Mouse (Mus musculus) kidney, embryonic 16.5 days (tissue): ENCODE measurements around the gene Mapk3. TPM values are rescaled to one million over a fixed set of nuclear protein-coding genes. Genes with fewer than 3 reads are reported as not detected.

Experiments
- ATAC-seq: fragments of 200-750 bp; cut with Nextera tagmentation; 2 replicates; pipeline ENCODE4 v1.8.0; 2017; ENCODE audit warnings: moderate TSS enrichment; ENCODE audit not compliant: low FRiP score, low TSS enrichment
- H3K27ac ChIP-seq: fragments of 300-500 bp; sonication (generic); 2 replicates; pipeline ENCODE4 v1.5.1; 2014; ENCODE audit warnings: low read length
- H3K27me3 ChIP-seq: fragments of 300-500 bp; sonication (generic); 2 replicates; pipeline ENCODE4 v1.6.1; 2014; ENCODE audit warnings: low read length, control low read depth, mixed read lengths; ENCODE audit not compliant: insufficient read depth
- H3K36me3 ChIP-seq: fragments of 300-500 bp; sonication (generic); 2 replicates; pipeline ENCODE4 v1.6.1; 2014; ENCODE audit warnings: low read length, control low read depth, mixed read lengths; ENCODE audit not compliant: insufficient read depth
- H3K4me1 ChIP-seq: fragments of 300-500 bp; sonication (generic); 2 replicates; pipeline ENCODE4 v1.6.1; 2014; ENCODE audit warnings: low read length, control low read depth, mixed read lengths; ENCODE audit not compliant: insufficient read depth
- H3K4me2 ChIP-seq: fragments of 300-500 bp; sonication (generic); replicated peaks from 2 replicates; pipeline ENCODE4 v1.6.1; 2014; ENCODE audit warnings: low read depth, low read length
- H3K4me3 ChIP-seq: fragments of 300-500 bp; sonication (generic); 2 replicates; pipeline ENCODE4 v1.5.1; 2014; ENCODE audit warnings: mild to moderate bottlenecking, low read length
- H3K9ac ChIP-seq: fragments of 300-500 bp; sonication (generic); replicated peaks from 2 replicates; pipeline ENCODE4 v1.6.1; 2014; ENCODE audit warnings: low read length
- H3K9me3 ChIP-seq: fragments of 300-500 bp; sonication (generic); 2 replicates; pipeline ENCODE4 v1.6.1; 2016; ENCODE audit warnings: low read length, control low read depth
- WGBS: fragments of 180-500 bp; shearing (Covaris S2); extraction: QIAGEN DNeasy Blood & Tissue Kit; methylation state at CpG from one replicate; pipeline ENCODE4 v1.1.7; 2014; 5-methylcytosine and 5-hydroxymethylcytosine counted together
- polyA plus RNA-seq: library from polyadenylated mRNA; unstranded; fragments of >200 nt; fragmentation: Nextera tagmentation; extraction: Ambion mirVana; gene quantifications from 2 replicates; pipeline ENCODE4 v1.2.1, GENCODE M21; 2015

The Mapk3 gene
- polyA plus RNA-seq, 1 experiment from 2014 or later, result 79.5 TPM

- Histone ChIP-seq H3K27ac (peak overlapping the region; percentile 56), H3K9ac (peak overlapping the region; percentile 66), H3K27me3 (no peaks in the 10 kb centered on the region), H3K9me3 (no peaks in the 10 kb centered on the region), H3K4me1 (peaks cover 43% of the 10 kb centered on the region), H3K4me3 (peak overlapping the region; percentile 42), H3K36me3 (peaks cover 19% of the 10 kb centered on the region), H3K4me2 (peak overlapping the region; percentile 84)
- under 1% methylated on average over 21 of the region's 21 CpGs for WGBS
- ATAC-seq, result peak; percentile 73
Measured at GRCm38 (mm10) chr7:126779983-126780970, 20.9 kb downstream of the Mapk3 start.

GRCm38 (mm10) chr7:126780971-126781635 is 21.7 kb downstream of the Mapk3 start, which contains the start of gene Tbx6:
Tbx6 (plus strand) TSS chr7:126781483.
- peak within 1 kb of the TSS; percentile 84 for H3K4me2 ChIP-seq
- peaks cover 27% of the 10 kb centered on the region for H3K36me3 ChIP-seq
- H3K9ac ChIP-seq, result peak within 1 kb of the TSS; percentile 66
- H3K4me1 ChIP-seq, result peaks cover 38% of the 10 kb centered on the region
- H3K27ac ChIP-seq, result peak within 1 kb of the TSS; percentile 56
- ATAC-seq, result 0 out of 2 replicates have a peak, but pooled peaks have one; percentile 5
- H3K4me3 ChIP-seq, result peak within 1 kb of the TSS; percentile 42
- H3K27me3 ChIP-seq, result no peaks in the 10 kb centered on the region
- WGBS, result 3% methylated on average over 22 of the region's 22 CpGs
- H3K9me3 ChIP-seq, result no peaks in the 10 kb centered on the region

GRCm38 (mm10) chr7:126781661-126782370 is 22.4 kb downstream of the Mapk3 start:
- Histone ChIP-seq H3K27ac (no peak overlapping the region), H3K9ac (no peak overlapping the region), H3K9me3 (no peaks in the 10 kb centered on the region), H3K4me1 (peaks cover 33% of the 10 kb centered on the region), H3K27me3 (no peaks in the 10 kb centered on the region), H3K36me3 (peaks cover 34% of the 10 kb centered on the region), H3K4me2 (no peak overlapping the region), H3K4me3 (no peak overlapping the region)
- ATAC-seq, result no peak
- WGBS, result 30% methylated on average over 11 of the region's 11 CpGs

DNA sequence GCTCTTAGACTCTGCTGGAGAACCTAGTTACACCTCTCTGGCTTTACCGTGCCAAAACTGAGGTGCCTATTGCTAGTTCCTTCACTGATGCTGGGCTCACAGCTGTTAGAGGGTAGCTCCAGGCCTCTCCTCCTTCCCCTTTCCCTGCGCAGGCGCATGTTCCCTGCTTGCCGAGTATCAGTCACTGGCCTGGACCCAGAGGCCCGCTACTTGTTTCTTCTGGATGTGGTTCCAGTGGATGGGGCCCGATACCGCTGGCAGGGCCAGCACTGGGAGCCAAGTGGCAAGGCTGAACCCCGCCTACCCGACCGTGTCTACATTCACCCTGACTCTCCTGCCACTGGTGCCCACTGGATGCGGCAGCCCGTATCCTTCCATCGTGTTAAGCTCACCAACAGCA is 23.3 kb downstream of the Mapk3 start:
- Histone ChIP-seq H3K27me3 (no peaks in the 10 kb centered on the region), H3K9me3 (no peaks in the 10 kb centered on the region), H3K4me1 (peaks cover 26% of the 10 kb centered on the region), H3K9ac (no peak overlapping the region), H3K4me2 (no peak overlapping the region), H3K36me3 (peaks cover 42% of the 10 kb centered on the region), H3K27ac (no peak overlapping the region), H3K4me3 (no peak overlapping the region)
- ATAC-seq, result no peak
- 70% methylated on average over 13 of the region's 13 CpGs for WGBS

DNA sequence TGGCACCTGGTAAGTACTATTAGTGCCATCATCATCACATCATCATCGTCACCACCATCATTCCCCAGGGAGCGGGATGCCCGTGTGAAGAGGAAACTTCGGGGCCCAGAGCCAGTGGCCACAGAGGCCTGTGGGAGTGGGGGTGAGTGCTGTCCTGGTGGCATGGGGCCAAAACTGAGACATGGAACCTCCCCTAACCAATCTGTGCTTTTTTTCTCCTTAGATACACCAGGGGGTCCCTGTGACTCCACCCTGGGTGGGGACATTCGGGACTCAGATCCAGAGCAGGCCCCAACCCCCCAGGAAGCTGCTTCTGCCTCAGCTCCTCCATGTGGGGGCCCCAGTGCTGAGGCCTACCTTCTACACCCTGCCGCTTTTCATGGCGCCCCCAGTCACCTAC is 25.1 kb downstream of the Mapk3 start:
- no peak overlapping the region for H3K9ac ChIP-seq
- no peaks in the 10 kb centered on the region for H3K27me3 ChIP-seq
- H3K9me3 ChIP-seq, result no peaks in the 10 kb centered on the region
- H3K4me2 ChIP-seq, result no peak overlapping the region
- no peak for ATAC-seq
- no peak overlapping the region for H3K4me3 ChIP-seq
- H3K4me1 ChIP-seq, result peaks cover 19% of the 10 kb centered on the region
- WGBS, result 55% methylated on average over 7 of the region's 7 CpGs
- peaks cover 57% of the 10 kb centered on the region for H3K36me3 ChIP-seq
- no peak overlapping the region for H3K27ac ChIP-seq

DNA sequence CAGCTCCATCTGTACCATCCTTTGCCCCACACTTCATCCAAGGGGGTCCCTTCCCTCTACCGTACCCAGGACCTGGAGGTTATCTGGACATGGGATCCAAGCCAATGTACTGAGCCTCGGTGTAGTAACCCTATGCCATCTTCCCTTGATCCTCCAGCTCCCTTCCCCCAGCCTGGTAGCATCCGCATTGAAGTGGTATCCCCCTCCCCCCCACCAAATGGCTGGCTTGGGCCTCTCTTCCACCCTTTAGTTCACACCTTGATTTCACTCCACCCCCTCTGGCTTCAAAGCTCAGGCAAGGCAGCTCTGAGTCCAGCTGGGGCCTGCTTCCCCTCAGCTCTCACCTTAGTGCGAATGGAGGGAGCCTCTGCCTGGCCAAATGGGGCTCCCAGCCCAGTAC is 25.7 kb downstream of the Mapk3 start:
- H3K27me3 ChIP-seq, result no peaks in the 10 kb centered on the region
- 50% methylated on average over 4 of the region's 4 CpGs for WGBS
- H3K4me1 ChIP-seq, result peaks cover 13% of the 10 kb centered on the region
- no peak overlapping the region for H3K27ac ChIP-seq
- no peaks in the 10 kb centered on the region for H3K9me3 ChIP-seq
- no peak overlapping the region for H3K4me2 ChIP-seq
- H3K36me3 ChIP-seq, result peaks cover 63% of the 10 kb centered on the region
- H3K4me3 ChIP-seq, result no peak overlapping the region
- no peak for ATAC-seq
- no peak overlapping the region for H3K9ac ChIP-seq

DNA sequence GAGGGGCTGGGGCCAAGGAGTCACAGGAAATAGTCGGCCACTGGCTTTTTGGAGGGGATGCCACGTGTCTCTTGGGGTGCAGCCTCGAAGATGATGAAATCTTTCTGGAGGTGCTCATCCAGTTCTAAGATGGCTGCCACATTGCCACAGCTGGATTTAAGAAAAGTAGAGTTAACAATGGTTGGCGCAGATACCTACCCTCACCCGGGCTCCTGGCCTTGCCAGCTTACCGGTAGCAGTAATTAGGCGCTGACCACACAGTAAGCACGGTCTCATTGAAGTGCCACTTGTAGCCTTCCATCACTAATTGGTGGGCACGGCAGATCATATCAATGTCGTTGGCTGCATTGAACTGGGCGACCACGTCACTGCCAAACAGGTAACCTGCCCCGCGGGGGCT is 26.7 kb downstream of the Mapk3 start:
- no peak for ATAC-seq
- Histone ChIP-seq H3K27me3 (no peaks in the 10 kb centered on the region), H3K27ac (no peak overlapping the region), H3K9ac (no peak overlapping the region), H3K36me3 (peaks cover 65% of the 10 kb centered on the region), H3K4me1 (peaks cover 14% of the 10 kb centered on the region), H3K9me3 (no peaks in the 10 kb centered on the region), H3K4me2 (no peak overlapping the region), H3K4me3 (no peak overlapping the region)
- WGBS, result 82% methylated on average over 14 of the region's 14 CpGs

DNA sequence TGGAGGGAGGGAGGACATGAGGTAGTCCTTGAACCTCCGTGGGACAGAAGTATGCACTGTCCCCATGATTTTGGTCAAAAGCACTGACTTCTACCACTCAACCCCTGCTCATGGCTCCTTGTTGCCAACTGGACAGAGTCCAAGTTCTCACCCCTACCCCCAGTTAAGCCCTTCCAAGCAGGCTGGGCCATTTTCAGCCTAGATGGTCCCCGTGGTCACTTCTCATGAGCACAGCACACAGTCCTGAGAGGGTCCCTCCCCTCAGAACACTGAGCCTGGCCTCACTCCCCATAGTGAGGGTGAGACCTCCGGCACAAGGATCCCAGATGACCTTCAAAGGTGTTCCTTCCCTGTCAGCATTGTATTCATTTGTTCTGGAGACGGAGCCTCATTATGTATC is 29.7 kb downstream of the Mapk3 start:
- peaks cover 15% of the 10 kb centered on the region for H3K4me1 ChIP-seq
- no peak overlapping the region for H3K4me3 ChIP-seq
- WGBS, result 92% methylated on average over 4 of the region's 4 CpGs
- H3K9me3 ChIP-seq, result no peaks in the 10 kb centered on the region
- H3K9ac ChIP-seq, result no peak overlapping the region
- peaks cover 63% of the 10 kb centered on the region for H3K36me3 ChIP-seq
- no peak overlapping the region for H3K4me2 ChIP-seq
- no peak overlapping the region for H3K27ac ChIP-seq
- H3K27me3 ChIP-seq, result no peaks in the 10 kb centered on the region
- no peak for ATAC-seq

DNA sequence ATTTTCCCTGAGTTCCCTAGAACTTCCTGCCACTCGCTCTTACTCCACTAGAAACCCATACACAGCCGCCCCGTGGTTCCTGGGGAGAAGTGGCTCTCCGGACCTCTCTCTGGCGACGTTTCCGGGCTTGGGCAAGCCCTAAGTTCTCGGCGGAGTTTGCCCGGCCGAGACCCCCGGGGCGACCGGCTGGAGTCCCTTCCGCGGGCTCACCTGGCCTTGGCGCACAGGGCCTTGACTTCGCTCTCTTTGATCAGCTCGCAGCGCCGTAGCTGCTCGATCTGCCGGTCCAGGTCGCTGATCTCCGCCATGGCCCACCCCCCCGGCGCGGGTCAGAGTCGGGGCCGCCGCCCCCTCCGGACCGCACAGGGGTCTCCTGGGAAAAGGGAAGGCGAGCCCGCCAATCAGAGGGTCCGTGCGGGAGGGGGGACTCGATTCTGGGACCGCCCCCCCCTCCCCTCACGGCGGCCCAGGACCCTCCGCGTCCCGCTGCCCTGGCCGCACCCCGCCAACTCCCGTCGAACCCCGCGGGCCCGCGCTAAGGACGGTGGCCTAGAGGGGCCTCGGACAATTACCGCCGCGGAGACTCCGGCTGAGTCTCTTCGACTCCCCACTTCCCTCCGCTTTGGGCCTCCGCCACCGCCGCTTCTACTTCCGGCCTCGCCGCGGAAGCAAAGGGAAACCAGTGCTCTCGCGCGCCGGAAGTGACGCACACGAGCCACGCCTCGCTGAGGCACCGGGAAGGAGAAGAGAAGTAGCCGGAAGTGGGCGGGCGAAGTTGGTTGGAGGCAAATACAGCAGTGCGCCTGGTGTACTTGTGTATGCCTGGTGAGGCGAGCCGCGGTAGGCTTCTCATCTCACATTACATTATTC is 32.7 kb downstream of the Mapk3 start, which contains the start of gene Ppp4c:
TSS of gene Ppp4c (minus strand) at position 646 of the 870 bp plus-strand sequence.
- peak within 1 kb of the TSS; percentile 98 for H3K27ac ChIP-seq
- H3K9ac ChIP-seq, result peak within 1 kb of the TSS; percentile 95
- peaks cover 64% of the 10 kb centered on the region for H3K36me3 ChIP-seq
- H3K4me1 ChIP-seq, result peaks cover 33% of the 10 kb centered on the region
- H3K9me3 ChIP-seq, result no peaks in the 10 kb centered on the region
- H3K4me3 ChIP-seq, result peak within 1 kb of the TSS; percentile 99
- peak within 1 kb of the TSS; percentile 80 for H3K4me2 ChIP-seq
- under 1% methylated on average over 79 of the region's 83 CpGs for WGBS
- peak; percentile 94 for ATAC-seq
- no peaks in the 10 kb centered on the region for H3K27me3 ChIP-seq
